Mouse (Mus musculus) ES-E14 (cell line): Measurements from ENCODE around the gene Gm4969. TPM values are rescaled to one million over a fixed set of nuclear protein-coding genes. Genes with fewer than 3 reads are reported as not detected.

ENCODE experiments used
- DNase-seq: peaks from one replicate; pipeline ENCODE4 v3.0.0-alpha.2; 2013; ENCODE audit warnings: low read depth, low spot score
- H3K27ac ChIP-seq: 2 replicates; pipeline ENCODE4 v1.5.1; 2012; ENCODE audit warnings: low read depth, mild to moderate bottlenecking, low read length, moderate library complexity, mixed read lengths; ENCODE audit not compliant: poor library complexity, insufficient read depth, severe bottlenecking
- H3K36me3 ChIP-seq: 2 replicates; pipeline ENCODE4 v1.6.1; 2012; ENCODE audit warnings: mild to moderate bottlenecking, low read length, moderate library complexity, mixed read lengths; ENCODE audit not compliant: control insufficient read depth, poor library complexity, insufficient read depth, severe bottlenecking
- H3K4me1 ChIP-seq, 2 experiments: fragments of 150-350 bp in 1 of 2; sonication (generic) in 1 of 2; 2 replicates each; pipeline ENCODE4 v1.6.1; 2012; ENCODE audit warnings: low read length in 2 of 2, mild to moderate bottlenecking in 1 of 2, mixed read lengths in 1 of 2; ENCODE audit not compliant: control insufficient read depth in 2 of 2, insufficient read depth in 2 of 2, poor library complexity in 1 of 2
- H3K4me3 ChIP-seq, 2 experiments: fragments of 150-350 bp in 1 of 2; sonication (generic) in 1 of 2; 2 replicates each; pipeline ENCODE4 v1.5.1; 2012; ENCODE audit warnings: low read length in 2 of 2, low read depth in 1 of 2, mild to moderate bottlenecking in 1 of 2, mixed read lengths in 1 of 2; ENCODE audit not compliant: insufficient read depth in 1 of 2, poor library complexity in 1 of 2, severe bottlenecking in 1 of 2
- H3K9ac ChIP-seq: 2 replicates; pipeline ENCODE4 v1.6.1; 2012; ENCODE audit warnings: low read depth, mild to moderate bottlenecking, low read length, mixed read lengths; ENCODE audit not compliant: poor library complexity, insufficient read depth, severe bottlenecking
- H3K9me3 ChIP-seq: fragments of 150-350 bp; sonication (generic); 2 replicates; pipeline ENCODE4 v1.6.1; 2012; ENCODE audit warnings: low read depth, mild to moderate bottlenecking, low read length; ENCODE audit not compliant: control insufficient read depth, insufficient read depth
- CHD2 ChIP-seq: IDR thresholded peaks from 2 replicates; pipeline ENCODE4 v1.6.1; 2014; ENCODE audit warnings: mild to moderate bottlenecking, low read depth, low read length, inconsistent platforms
- HCFC1 ChIP-seq: IDR thresholded peaks from 2 replicates; pipeline ENCODE4 v1.6.1; 2012; ENCODE audit warnings: low read length, inconsistent platforms, borderline replicate concordance; ENCODE audit not compliant: insufficient read depth
- MAFK ChIP-seq: IDR thresholded peaks from 2 replicates; pipeline ENCODE4 v1.6.1; 2014; ENCODE audit warnings: mild to moderate bottlenecking, low read depth, low read length, inconsistent platforms; ENCODE audit not compliant: insufficient read depth
- ZC3H11A ChIP-seq: IDR thresholded peaks from 2 replicates; pipeline ENCODE4 v1.6.1; 2012; ENCODE audit warnings: low read depth, mild to moderate bottlenecking, inconsistent platforms, low read length, borderline replicate concordance
- ZNF384 ChIP-seq: IDR thresholded peaks from 2 replicates; pipeline ENCODE4 v1.6.1; 2012; ENCODE audit warnings: low read depth, low read length, inconsistent platforms
- in situ Hi-C, 2 experiments: fragments of 600-800 bp; cut with MboI; formaldehyde crosslinking; loops; one replicate each; pipeline ENCODE4 v1.15.1; 2025; ENCODE audit warnings: low sequenced_read_pairs in 2 of 2, inconsistent platforms in 1 of 2; ENCODE audit not compliant: unreplicated experiment in 2 of 2
- total RNA-seq: library from RNA; depleted of rRNA; stranded (reverse); fragments of 300-350 nt; gene quantifications from 2 replicates; pipeline ENCODE4 v1.2.3, GENCODE M21; 2012

The Gm4969 gene
- total RNA-seq, 1 experiment, result 1.9 TPM

DNA sequence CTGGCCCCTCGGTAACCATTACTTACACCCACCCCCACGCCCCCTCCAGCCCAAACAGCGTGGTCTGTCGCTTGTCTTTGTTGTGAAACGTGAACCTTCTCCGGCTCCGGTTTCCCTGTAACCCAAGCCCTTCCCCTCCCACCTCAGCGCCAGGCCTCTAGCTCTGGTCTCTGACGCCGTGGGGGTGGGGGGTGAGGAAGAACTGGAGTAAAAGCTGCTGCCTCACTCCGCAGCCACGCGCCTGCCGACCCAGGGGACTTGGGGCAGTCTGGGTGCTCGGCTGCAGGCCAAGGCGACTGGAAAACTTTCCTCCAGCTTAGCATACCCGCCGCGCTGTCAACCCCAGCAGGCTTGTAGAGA is 22.4 kb downstream of the Gm4969 start:
- H3K36me3 ChIP-seq, result no peaks in the 10 kb centered on the region
- H3K4me3 ChIP-seq, result peak overlapping the region; percentile 72 to 74
- DNase-seq, result peak; percentile 47
- in situ Hi-C loops, result no loop called here
- no peak overlapping the region for H3K27ac ChIP-seq
- peak overlapping the region; percentile 21; the same call in 1 of the 2 replicates for H3K9ac ChIP-seq
- no peak for TF ChIP-seq ZC3H11A
- TF ChIP-seq MAFK, result no peak
- TF ChIP-seq ZNF384, result no peak
- no peak for TF ChIP-seq CHD2
- TF ChIP-seq HCFC1, result no peak
- peaks cover 2 to 14% of the 10 kb centered on the region in 2 experiments; a peak in 2 of 4 replicates for H3K4me1 ChIP-seq
- no peaks in the 10 kb centered on the region for H3K9me3 ChIP-seq

DNA sequence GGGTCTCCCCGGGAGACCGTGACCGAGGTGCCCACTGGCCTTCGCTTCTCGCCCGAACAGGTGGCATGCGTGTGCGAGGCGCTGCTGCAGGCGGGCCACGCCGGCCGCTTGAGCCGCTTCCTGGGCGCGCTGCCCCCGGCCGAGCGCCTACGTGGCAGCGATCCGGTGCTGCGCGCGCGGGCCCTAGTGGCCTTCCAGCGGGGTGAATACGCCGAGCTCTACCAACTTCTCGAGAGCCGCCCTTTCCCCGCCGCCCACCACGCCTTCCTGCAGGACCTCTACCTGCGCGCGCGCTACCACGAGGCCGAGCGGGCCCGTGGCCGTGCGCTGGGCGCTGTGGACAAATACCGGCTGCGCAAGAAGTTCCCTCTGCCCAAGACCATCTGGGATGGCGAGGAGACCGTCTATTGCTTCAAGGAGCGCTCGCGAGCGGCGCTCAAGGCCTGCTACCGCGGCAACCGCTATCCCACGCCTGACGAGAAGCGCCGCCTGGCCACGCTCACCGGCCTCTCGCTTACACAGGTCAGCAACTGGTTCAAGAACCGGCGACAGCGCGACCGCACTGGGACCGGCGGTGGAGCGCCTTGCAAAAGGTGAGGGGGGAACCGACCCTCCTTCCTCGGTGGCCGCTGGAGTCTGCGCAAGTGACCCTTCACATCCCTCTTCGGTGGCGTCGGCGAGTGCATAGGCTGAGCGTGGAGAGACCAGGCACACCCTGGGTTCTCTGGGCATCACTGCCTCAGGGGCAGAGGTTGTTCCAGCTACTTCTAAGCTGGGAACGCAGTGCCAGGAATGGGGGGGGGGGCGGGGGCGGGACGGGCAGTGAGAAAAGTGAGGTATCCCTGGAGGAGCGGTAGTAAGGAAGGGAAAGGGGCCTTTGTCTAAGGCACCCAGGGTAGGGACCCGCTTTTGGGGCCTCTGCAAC is 23.1 kb downstream of the Gm4969 start:
- no peak for DNase-seq
- Histone ChIP-seq H3K36me3 (no peaks in the 10 kb centered on the region), H3K9ac (peak overlapping the region; percentile 64), H3K4me1 (peaks cover 2 to 14% of the 10 kb centered on the region in 2 experiments; a peak in 2 of 4 replicates), H3K4me3 (peak overlapping the region; percentile 72 to 74), H3K9me3 (no peaks in the 10 kb centered on the region), H3K27ac (no peak overlapping the region)
- in situ Hi-C loops, result no loop called here
- TF ChIP-seq ZC3H11A (no peak), CHD2 (no peak), ZNF384 (no peak), MAFK (no peak), HCFC1 (no peak)

DNA sequence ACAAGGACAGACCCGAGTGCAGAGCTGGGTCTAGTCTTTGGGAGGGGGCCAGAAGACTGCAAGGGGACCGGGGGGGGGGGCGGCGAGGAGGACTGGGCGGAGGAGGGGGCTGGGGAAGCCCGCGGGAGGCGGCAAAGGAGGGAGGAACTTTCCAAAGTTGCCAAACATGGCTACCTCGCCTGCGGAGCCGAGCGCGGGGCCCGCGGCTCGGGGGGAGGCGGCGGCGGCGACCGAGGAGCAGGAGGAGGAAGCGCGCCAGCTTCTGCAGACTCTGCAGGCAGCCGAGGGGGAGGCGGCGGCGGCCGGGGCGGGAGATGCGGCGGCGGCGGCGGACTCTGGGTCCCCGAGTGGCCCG is 23.7 kb downstream of the Gm4969 start, which contains the start of gene Six5:
Six5 (plus strand) TSS at position 124 of the 355 bp plus-strand sequence.
- DNase-seq, result no peak
- in situ Hi-C loops, result no loop called here
- Histone ChIP-seq H3K36me3 (no peaks in the 10 kb centered on the region), H3K9ac (peak within 1 kb of the TSS; percentile 64), H3K9me3 (no peaks in the 10 kb centered on the region), H3K4me1 (peaks cover 2 to 14% of the 10 kb centered on the region in 2 experiments; a peak in 2 of 4 replicates), H3K4me3 (peak within 1 kb of the TSS; percentile 72 to 74), H3K27ac (peak within 1 kb of the TSS; percentile 27; the same call in 1 of the 2 replicates)
- TF ChIP-seq ZNF384 (no peak), CHD2 (no peak), HCFC1 (no peak), ZC3H11A (no peak), MAFK (no peak)

DNA sequence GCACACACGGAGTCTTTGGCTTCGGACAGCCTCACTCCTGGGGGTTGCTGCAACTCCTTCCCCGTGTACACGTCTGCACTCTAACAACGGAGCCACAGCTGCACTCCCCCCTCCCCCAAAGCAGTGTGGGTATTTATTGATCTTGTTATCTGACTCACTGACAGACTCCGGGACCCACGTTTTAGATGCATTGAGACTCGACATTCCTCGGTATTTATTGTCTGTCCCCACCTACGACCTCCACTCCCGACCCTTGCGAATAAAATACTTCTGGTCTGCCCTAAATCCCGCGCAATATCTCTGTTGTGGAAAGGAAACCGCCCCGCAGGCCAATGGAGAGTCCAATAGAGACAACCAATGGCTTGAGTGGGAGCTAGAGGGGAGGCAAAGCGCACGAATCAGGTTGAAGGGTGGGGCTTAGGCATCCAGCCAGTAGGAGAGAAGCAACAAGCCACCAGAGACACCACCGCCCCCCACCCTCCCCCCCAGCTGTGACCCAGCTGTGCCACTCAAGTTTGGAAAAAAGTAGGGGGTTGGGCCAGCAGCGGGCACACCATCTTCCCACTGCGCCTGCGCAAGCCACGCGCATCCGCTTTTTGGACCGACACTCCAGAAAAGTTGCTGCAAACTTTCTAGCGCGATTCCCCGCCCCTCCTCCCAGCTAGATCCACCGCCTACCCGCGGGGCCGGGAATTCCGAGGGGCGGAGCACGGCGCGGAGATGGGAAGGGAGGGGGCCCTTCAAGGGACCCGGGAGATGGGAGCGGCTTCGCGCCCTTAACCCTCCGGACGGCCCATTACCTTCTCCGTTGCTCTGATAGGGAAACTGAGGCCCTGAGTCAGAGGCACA is 24.4 kb downstream of the Gm4969 start:
- Histone ChIP-seq H3K9ac (peak overlapping the region; percentile 64), H3K36me3 (peaks cover 3% of the 10 kb centered on the region; the same call in 1 of the 2 replicates), H3K4me3 (peak overlapping the region; percentile 72 to 74), H3K27ac (peak overlapping the region; percentile 27; the same call in 1 of the 2 replicates), H3K4me1 (peaks cover 2 to 14% of the 10 kb centered on the region in 2 experiments; a peak in 2 of 4 replicates), H3K9me3 (no peaks in the 10 kb centered on the region)
- TF ChIP-seq ZC3H11A (no peak), HCFC1 (peak; percentile 25; the same call in 1 of the 2 replicates), CHD2 (peak; percentile 9; the same call in 1 of the 2 replicates), ZNF384 (peak; percentile 40; the same call in 1 of the 2 replicates)
- in situ Hi-C loops, result no loop called here
- DNase-seq, result peak; percentile 97
